Comparison of ENCODE assay signal across 1 mouse cellular context in the genomic region with DNA sequence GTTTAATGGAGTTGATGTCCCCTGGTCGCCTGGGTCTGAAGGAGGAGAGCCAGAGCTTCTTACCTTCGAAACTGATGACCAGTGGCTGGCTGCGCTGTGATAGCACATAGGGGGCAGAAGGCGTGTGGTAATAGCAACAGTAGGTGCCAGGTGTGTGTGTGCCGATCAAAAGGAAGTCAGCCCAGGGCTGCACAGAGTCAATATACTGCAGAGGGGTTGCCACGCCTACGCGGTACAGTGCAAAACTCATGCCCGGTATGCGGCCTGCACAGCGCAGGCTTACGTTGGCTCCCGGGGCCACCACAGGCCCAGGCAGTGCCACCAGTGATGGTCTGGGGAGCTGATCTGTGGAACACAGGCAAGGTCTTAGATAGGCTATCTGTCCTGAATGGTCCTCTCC.
TF ChIP-seq lines count a peak whose summit lies in the region.

No protein-coding gene starts in this region.

TF ChIP-seq in ES-E14, 5 proteins besides CTCF, POLR2A, EP300 and RAD21:
- TF ChIP-seq ZC3H11A (IDR thresholded peaks at IDR 0.05; ENCODE audit: borderline replicate concordance, low read depth, low read length) = no peak
- no peak for TF ChIP-seq ZNF384 (IDR thresholded peaks at IDR 0.05; ENCODE audit: low read depth, low read length)
- no peak for TF ChIP-seq CHD2 (IDR thresholded peaks at IDR 0.05; ENCODE audit: low read depth, low read length)
- no peak for TF ChIP-seq MAFK (IDR thresholded peaks at IDR 0.05; ENCODE audit: insufficient read depth, low read depth, low read length)
- TF ChIP-seq HCFC1 (IDR thresholded peaks at IDR 0.05; ENCODE audit: borderline replicate concordance, insufficient read depth, low read length) = no peak
